Mouse (Mus musculus) spleen, adult 2 months (tissue): Measurements from ENCODE around the gene Ubash3a. TPM values are rescaled to one million over a fixed set of nuclear protein-coding genes. Genes with fewer than 3 reads are reported as not detected.
A peak's percentile ranks its signal among the peaks of the same experiment; 100 is the strongest.

ENCODE experiments used
- DNase-seq, 2 experiments: peaks; one replicate each; pipeline versions ENCODE4 v3.0.0 to v3.0.0-alpha.2; 2012 to 2021; ENCODE audit warnings: low spot score in 2 of 2, low read depth in 1 of 2
- H3K27ac ChIP-seq: fragments of 200-500 bp; 2 replicates; pipeline ENCODE4 v1.5.1; 2012; ENCODE audit warnings: low read length, inconsistent platforms; ENCODE audit not compliant: insufficient read depth
- H3K27me3 ChIP-seq: fragments of 200-500 bp; 2 replicates; pipeline ENCODE4 v1.6.1; 2012; ENCODE audit warnings: mild to moderate bottlenecking, moderate library complexity, low read length, inconsistent platforms; ENCODE audit not compliant: control insufficient read depth, insufficient read depth
- H3K36me3 ChIP-seq: fragments of 200-500 bp; 2 replicates; pipeline ENCODE4 v1.6.1; 2012; ENCODE audit warnings: mild to moderate bottlenecking, low read length, inconsistent platforms; ENCODE audit not compliant: control insufficient read depth, insufficient read depth
- H3K4me1 ChIP-seq: fragments of 200-500 bp; 2 replicates; pipeline ENCODE4 v1.6.1; 2011; ENCODE audit warnings: inconsistent platforms; ENCODE audit not compliant: control insufficient read depth, insufficient read depth, insufficient read length
- H3K4me3 ChIP-seq: fragments of 200-500 bp; 2 replicates; pipeline ENCODE4 v1.5.1; 2011; ENCODE audit warnings: mild to moderate bottlenecking, inconsistent platforms; ENCODE audit not compliant: insufficient read depth, insufficient read length; ENCODE audit errors: extremely low read depth
- CTCF ChIP-seq: fragments of 200-500 bp; IDR thresholded peaks from 2 replicates; pipeline ENCODE4 v1.5.1; 2011; ENCODE audit warnings: mild to moderate bottlenecking, inconsistent platforms; ENCODE audit not compliant: insufficient read depth, insufficient read length, insufficient replicate concordance; ENCODE audit errors: extremely low read depth
- POLR2A ChIP-seq: fragments of 200-500 bp; IDR thresholded peaks from 2 replicates; pipeline ENCODE4 v1.6.1; 2011; ENCODE audit warnings: low read depth, low read length, inconsistent platforms
- WGBS: fragments of 180-500 bp; shearing (Covaris S2); methylation state at CpG from one replicate; pipeline ENCODE4 v1.1.7; 2018; 5-methylcytosine and 5-hydroxymethylcytosine counted together
- polyA plus RNA-seq: library from polyadenylated mRNA; depleted of rRNA; stranded (reverse); fragments of >200 nt; gene quantifications from 2 replicates; pipeline ENCODE4 v1.2.3, GENCODE M21; 2012

Gene Ubash3a
- polyA plus RNA-seq, 1 experiment = 12.5 TPM

DNA sequence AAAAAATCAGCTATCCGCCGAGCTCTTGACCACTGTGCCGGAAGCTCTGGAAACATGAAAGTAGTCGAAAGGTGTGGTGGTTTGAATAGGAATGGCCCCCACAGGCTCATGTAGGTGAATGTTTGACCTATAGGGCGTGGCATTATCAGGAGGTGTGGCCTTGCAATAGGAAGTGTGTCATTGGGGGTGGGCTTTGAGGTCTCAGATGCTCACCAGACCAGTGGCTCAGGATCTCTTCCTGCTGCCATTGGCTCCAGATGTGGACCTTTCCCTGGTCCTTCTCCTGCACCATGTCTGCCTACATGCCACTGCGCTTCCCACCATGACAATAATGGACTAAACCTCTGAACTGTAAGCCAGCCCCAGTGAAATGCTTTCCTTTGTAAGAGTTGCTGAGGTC, 4.2 kb downstream of the Ubash3a start:
- 94% methylated on average over 6 of the region's 6 CpGs for WGBS
- no peak for DNase-seq
- Histone ChIP-seq H3K4me3 (no peak overlapping the region), H3K4me1 (peaks cover 10% of the 10 kb centered on the region; the same call in 1 of the 2 replicates), H3K27ac (no peak overlapping the region), H3K36me3 (no peaks in the 10 kb centered on the region; the same call in 1 of the 2 replicates), H3K27me3 (no peaks in the 10 kb centered on the region)
- TF ChIP-seq POLR2A = no peak
- no peak for TF ChIP-seq CTCF

DNA sequence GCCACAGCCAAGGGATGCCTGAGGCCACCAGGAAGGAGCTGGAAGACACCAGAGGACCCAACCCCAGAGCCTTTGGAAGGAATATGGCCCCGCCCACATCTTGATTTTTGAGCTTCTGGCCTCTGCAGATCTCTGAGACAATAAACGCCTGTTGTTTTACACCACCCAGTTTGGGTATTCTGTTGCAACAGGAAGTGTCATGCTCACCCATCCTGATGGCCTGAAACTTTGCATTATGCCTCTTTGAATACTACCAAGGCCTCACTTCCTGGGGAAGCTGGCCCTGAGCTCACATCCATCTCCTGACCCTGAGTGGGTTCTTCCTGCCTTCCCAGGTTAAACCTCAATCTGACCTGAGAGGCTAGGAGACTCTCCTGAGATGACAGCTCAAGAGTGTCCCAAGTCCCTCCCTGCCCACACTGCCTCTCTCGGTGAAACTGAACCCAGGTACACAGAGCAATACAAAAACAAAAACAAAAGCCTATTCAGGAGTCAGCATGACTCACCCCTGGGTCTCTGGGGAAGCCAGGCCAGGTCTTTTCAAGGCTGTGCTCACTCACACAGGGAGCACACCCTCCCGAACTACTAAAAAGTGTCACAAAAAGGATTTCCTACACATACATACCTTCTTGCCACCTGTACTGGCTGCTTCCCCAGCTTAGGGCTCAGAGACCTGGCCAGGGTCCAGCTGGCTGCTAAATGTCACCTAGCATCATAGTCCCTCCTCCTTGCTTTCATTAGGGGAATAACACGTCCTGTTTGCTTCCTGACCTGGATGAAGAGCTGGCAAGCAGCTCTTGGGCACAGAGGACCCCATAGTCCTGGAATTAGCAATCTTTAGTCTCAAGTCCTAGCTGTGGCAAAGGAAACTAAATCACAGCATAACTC, 8.6 kb downstream of the Ubash3a start:
- no peak overlapping the region for H3K4me3 ChIP-seq
- peak overlapping the region; percentile 42 for H3K27ac ChIP-seq
- H3K4me1 ChIP-seq = peaks cover 7% of the 10 kb centered on the region; the same call in 1 of the 2 replicates
- no peak for DNase-seq
- 60% methylated on average over 5 of the region's 5 CpGs for WGBS
- no peaks in the 10 kb centered on the region; the same call in 1 of the 2 replicates for H3K36me3 ChIP-seq
- TF ChIP-seq POLR2A (no peak), CTCF (no peak)
- H3K27me3 ChIP-seq = no peaks in the 10 kb centered on the region

DNA sequence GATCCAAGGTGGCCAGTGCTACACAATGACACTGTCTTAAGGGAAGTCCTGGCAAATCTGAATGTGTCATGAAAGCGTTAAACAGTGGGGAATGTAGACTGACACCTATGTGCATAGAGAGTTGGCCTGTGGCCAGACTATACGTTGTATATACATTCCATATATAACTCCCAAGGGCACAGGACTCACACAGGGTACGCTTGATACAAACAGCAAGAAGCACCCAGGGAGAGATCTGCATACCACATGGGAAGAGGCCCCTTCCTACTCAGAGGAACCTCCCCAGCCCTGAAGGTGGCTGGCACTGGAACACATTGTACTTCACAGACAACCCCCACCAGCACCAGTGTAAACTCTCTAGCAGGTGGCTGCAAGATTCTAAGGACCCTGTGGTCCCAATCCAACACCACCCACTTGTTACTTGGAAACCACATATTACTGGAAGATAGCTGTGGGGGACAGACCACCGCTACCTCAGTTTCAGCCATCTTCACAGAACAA, 15.2 kb downstream of the Ubash3a start:
- WGBS = 43% methylated on average over 4 of the region's 4 CpGs
- Histone ChIP-seq H3K4me3 (no peak overlapping the region), H3K36me3 (no peaks in the 10 kb centered on the region), H3K4me1 (peaks cover 42% of the 10 kb centered on the region; the same call in 1 of the 2 replicates), H3K27ac (peak overlapping the region; percentile 42), H3K27me3 (no peaks in the 10 kb centered on the region)
- no peak for TF ChIP-seq POLR2A
- TF ChIP-seq CTCF = no peak
- DNase-seq = no peak

DNA sequence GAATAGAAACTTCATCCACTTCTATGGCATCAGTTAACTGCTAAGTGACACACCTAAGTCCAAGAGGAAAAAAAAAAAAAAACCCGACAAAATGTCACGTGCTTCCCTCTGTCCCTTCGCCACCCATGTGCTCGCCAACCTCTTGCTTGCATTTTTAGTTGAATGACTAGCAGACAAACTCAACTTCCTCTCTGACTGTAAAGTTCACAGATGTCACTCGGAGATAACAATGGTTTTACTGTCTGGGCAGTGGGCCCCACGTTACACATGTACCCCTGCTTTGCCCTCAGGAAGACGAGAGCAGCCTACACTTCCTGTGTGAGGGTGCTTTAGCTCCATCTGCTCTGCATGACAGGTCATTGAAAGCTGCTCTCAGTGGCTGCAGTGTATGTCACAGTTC, 16.2 kb downstream of the Ubash3a start:
- Histone ChIP-seq H3K4me1 (peaks cover 42% of the 10 kb centered on the region; the same call in 1 of the 2 replicates), H3K4me3 (no peak overlapping the region), H3K27ac (peak overlapping the region; percentile 42), H3K36me3 (no peaks in the 10 kb centered on the region), H3K27me3 (no peaks in the 10 kb centered on the region)
- peak; percentile 38 to 40 for DNase-seq
- TF ChIP-seq POLR2A = no peak
- no peak for TF ChIP-seq CTCF
- WGBS = 3% methylated on average over 7 of the region's 7 CpGs

DNA sequence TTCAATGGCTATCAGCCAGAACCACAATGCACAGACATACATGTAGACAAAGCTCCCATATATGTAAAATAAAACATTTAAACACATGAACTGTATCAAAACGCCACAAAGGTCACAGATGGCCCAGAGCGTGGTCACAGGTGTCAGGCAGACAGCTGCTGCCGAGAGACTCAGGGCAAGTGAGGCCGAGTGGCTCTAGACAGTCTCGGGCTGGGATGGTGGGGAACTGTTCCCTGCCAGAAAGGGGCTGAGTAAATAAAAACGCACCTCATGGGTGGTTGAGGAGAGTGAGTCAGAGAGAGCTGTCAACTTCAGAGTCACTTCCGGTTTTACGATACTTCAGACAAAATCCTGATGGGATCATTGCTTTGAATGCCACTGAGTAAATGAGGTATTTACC, 16.9 kb downstream of the Ubash3a start:
- Histone ChIP-seq H3K4me3 (no peak overlapping the region), H3K27ac (peak overlapping the region; percentile 31; the same call in 1 of the 2 replicates), H3K27me3 (no peaks in the 10 kb centered on the region), H3K4me1 (peaks cover 42% of the 10 kb centered on the region; the same call in 1 of the 2 replicates), H3K36me3 (no peaks in the 10 kb centered on the region)
- DNase-seq = no peak
- TF ChIP-seq POLR2A = no peak
- no peak for TF ChIP-seq CTCF
- 18% methylated on average over 8 of the region's 8 CpGs for WGBS

DNA sequence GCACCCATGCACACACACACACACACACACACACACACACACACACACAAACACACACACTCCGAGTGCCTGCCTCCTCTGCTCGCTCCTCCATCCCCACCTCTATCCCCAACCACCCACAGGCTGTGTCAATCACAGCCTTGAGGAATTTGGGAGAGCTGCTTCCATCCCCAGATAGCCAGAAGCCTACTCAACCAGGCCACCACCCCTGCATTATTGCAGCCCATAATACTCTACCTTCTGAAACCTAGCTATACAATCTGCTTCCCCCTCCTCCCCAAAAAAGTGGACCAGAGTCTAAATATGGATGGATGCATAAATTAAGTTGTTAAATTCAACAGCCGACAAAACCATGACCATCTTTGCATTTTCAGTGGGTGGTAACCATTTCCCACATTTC, 18.7 kb downstream of the Ubash3a start:
- no peaks in the 10 kb centered on the region for H3K36me3 ChIP-seq
- H3K27ac ChIP-seq = no peak overlapping the region
- DNase-seq = no peak
- H3K4me3 ChIP-seq = no peak overlapping the region
- TF ChIP-seq POLR2A (no peak), CTCF (no peak)
- WGBS = 42% methylated on average over 3 of the region's 3 CpGs
- no peaks in the 10 kb centered on the region for H3K27me3 ChIP-seq
- peaks cover 42% of the 10 kb centered on the region; the same call in 1 of the 2 replicates for H3K4me1 ChIP-seq

DNA sequence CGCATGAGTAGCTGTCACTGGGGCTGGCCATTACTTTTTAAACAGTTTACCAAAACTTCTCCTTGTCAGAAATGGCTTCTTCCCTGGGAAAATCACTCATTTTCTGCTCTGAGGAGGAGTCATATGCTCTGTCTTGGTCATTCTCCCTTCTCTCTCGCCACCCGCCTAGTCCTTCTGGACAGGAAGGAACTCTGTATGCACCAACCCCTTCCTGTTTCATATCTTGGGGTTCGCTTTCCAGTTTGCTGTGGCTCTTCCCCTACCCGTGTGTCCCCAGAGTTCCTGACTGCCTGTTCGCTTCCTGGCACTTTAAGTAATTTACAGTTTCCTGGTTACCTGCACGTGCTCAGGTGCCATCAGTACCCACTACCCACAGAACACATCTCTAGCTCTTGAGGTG, 19.3 kb downstream of the Ubash3a start:
- DNase-seq = no peak
- TF ChIP-seq CTCF = no peak
- TF ChIP-seq POLR2A = no peak
- WGBS = 32% methylated on average over 7 of the region's 7 CpGs
- no peaks in the 10 kb centered on the region for H3K36me3 ChIP-seq
- H3K27me3 ChIP-seq = no peaks in the 10 kb centered on the region
- H3K4me1 ChIP-seq = peaks cover 42% of the 10 kb centered on the region; the same call in 1 of the 2 replicates
- H3K4me3 ChIP-seq = no peak overlapping the region
- no peak overlapping the region for H3K27ac ChIP-seq
